Mouse (Mus musculus) neutrophil, adult 5-6 weeks (primary cell): ENCODE data around the gene Hs3st6. TPM values are rescaled to one million over a fixed set of nuclear protein-coding genes. Genes with fewer than 3 reads are reported as not detected.

ENCODE experiments used
- ATAC-seq: fragments of 151-379, 151-347 bp; 2 replicates; pipeline ENCODE4 v1.8.0; 2017; ENCODE audit warnings: mild to moderate bottlenecking, moderate TSS enrichment; ENCODE audit not compliant: insufficient number of reproducible peaks, poor library complexity, low FRiP score, severe bottlenecking; ENCODE audit errors: extremely low read depth
- total RNA-seq: library from RNA; stranded (forward); fragments of 200-1000 nt; gene quantifications from 2 replicates; pipeline ENCODE4 v1.2.3, GENCODE M21; 2017

Hs3st6 gene
- total RNA-seq, 1 experiment from 2014 or later: 0.58 TPM

- ATAC-seq: no peak
These were observed 1.3 kb upstream of the Hs3st6 start for GRCm38 (mm10) chr17:24751528-24751927.

GRCm38 (mm10) chr17:24757394-24757793 is 4.6 kb downstream of the Hs3st6 start:
- no peak for ATAC-seq

GRCm38 (mm10) chr17:24761121-24761520 is 8.3 kb downstream of the Hs3st6 start:
- ATAC-seq: no peak

GRCm38 (mm10) chr17:24765016-24765905 is 12.5 kb downstream of the Hs3st6 start:
- ATAC-seq: no peak

GRCm38 (mm10) chr17:24766266-24766875 is 13.6 kb downstream of the Hs3st6 start:
- ATAC-seq: no peak

- no peak for ATAC-seq
These were observed 16.4 kb downstream of the Hs3st6 start for GRCm38 (mm10) chr17:24769146-24769545.

GRCm38 (mm10) chr17:24773241-24773640 is 20.5 kb downstream of the Hs3st6 start:
- ATAC-seq: no peak

- no peak for ATAC-seq
These were observed 22.4 kb downstream of the Hs3st6 start for GRCm38 (mm10) chr17:24775173-24775572.

GRCm38 (mm10) chr17:24777073-24777472 is 24.3 kb downstream of the Hs3st6 start:
- ATAC-seq: no peak

- ATAC-seq: peak; percentile 39; the same call in 1 of the 2 replicates
These were observed 28.0 kb downstream of the Hs3st6 start for GRCm38 (mm10) chr17:24780821-24781220.

GRCm38 (mm10) chr17:24792190-24792589 is 39.4 kb downstream of the Hs3st6 start:
- no peak for ATAC-seq

- ATAC-seq: no peak
These were observed 42.0 kb downstream of the Hs3st6 start for GRCm38 (mm10) chr17:24794791-24795190.

- ATAC-seq: no peak
These were observed 44.2 kb downstream of the Hs3st6 start for GRCm38 (mm10) chr17:24796969-24797368.

GRCm38 (mm10) chr17:24798229-24798628 is 45.4 kb downstream of the Hs3st6 start:
- no peak for ATAC-seq

- no peak for ATAC-seq
These were observed 46.7 kb downstream of the Hs3st6 start for GRCm38 (mm10) chr17:24799476-24799875.

GRCm38 (mm10) chr17:24800524-24800923 is 47.7 kb downstream of the Hs3st6 start:
- ATAC-seq: no peak

- ATAC-seq: peak; percentile 72
These were observed 51.5 kb downstream of the Hs3st6 start, which contains the start of gene Meiob for GRCm38 (mm10) chr17:24803952-24804951. TSS of gene Meiob (plus strand) at chr17:24804289.
